Mouse (Mus musculus) lung, embryonic 15.5 days (tissue): ENCODE data around the gene Nsd2. TPM values are rescaled to one million over a fixed set of nuclear protein-coding genes. Genes with fewer than 3 reads are reported as not detected.

Experiments used
- ATAC-seq: fragments of 200-750 bp; cut with Nextera tagmentation; 2 replicates; pipeline ENCODE4 v1.8.0; 2017; ENCODE audit warnings: moderate number of reproducible peaks, borderline replicate concordance; ENCODE audit not compliant: low FRiP score, low TSS enrichment; ENCODE audit errors: extremely low read depth
- H3K27ac ChIP-seq: fragments of 300-500 bp; sonication (generic); 2 replicates; pipeline ENCODE4 v1.5.1; 2015; ENCODE audit warnings: moderate library complexity, mild to moderate bottlenecking, inconsistent platforms
- H3K27me3 ChIP-seq: fragments of 300-500 bp; sonication (generic); 2 replicates; pipeline ENCODE4 v1.6.1; 2015; ENCODE audit warnings: inconsistent platforms
- H3K36me3 ChIP-seq: fragments of 300-500 bp; sonication (generic); 2 replicates; pipeline ENCODE4 v1.6.1; 2015; ENCODE audit warnings: inconsistent platforms
- H3K4me1 ChIP-seq: fragments of 300-500 bp; sonication (generic); 2 replicates; pipeline ENCODE4 v1.6.1; 2015; ENCODE audit warnings: inconsistent platforms
- H3K4me2 ChIP-seq: fragments of 300-500 bp; sonication (generic); 2 replicates; pipeline ENCODE4 v1.6.1; 2015; ENCODE audit warnings: inconsistent platforms, mild to moderate bottlenecking, moderate library complexity
- H3K4me3 ChIP-seq: fragments of 300-500 bp; sonication (generic); 2 replicates; pipeline ENCODE4 v1.5.1; 2015; ENCODE audit warnings: mild to moderate bottlenecking, inconsistent platforms
- H3K9ac ChIP-seq: fragments of 300-500 bp; sonication (generic); 2 replicates; pipeline ENCODE4 v1.6.1; 2015; ENCODE audit warnings: inconsistent platforms
- H3K9me3 ChIP-seq: fragments of 300-500 bp; sonication (generic); 2 replicates; pipeline ENCODE4 v1.6.1; 2016; ENCODE audit warnings: inconsistent platforms
- WGBS: fragments of 180-500 bp; shearing (Covaris S2); methylation state at CpG from one replicate; pipeline ENCODE4 v1.1.7; 2015; 5-methylcytosine and 5-hydroxymethylcytosine counted together
- polyA plus RNA-seq: library from polyadenylated mRNA; unstranded; fragments of >200 nt; fragmentation: Nextera tagmentation; extraction: Ambion mirVana; gene quantifications from 2 replicates; pipeline ENCODE4 v1.2.1, GENCODE M21; 2015

Gene Nsd2
- 51.0 and 55.5 TPM in 2 replicates for polyA plus RNA-seq

DNA sequence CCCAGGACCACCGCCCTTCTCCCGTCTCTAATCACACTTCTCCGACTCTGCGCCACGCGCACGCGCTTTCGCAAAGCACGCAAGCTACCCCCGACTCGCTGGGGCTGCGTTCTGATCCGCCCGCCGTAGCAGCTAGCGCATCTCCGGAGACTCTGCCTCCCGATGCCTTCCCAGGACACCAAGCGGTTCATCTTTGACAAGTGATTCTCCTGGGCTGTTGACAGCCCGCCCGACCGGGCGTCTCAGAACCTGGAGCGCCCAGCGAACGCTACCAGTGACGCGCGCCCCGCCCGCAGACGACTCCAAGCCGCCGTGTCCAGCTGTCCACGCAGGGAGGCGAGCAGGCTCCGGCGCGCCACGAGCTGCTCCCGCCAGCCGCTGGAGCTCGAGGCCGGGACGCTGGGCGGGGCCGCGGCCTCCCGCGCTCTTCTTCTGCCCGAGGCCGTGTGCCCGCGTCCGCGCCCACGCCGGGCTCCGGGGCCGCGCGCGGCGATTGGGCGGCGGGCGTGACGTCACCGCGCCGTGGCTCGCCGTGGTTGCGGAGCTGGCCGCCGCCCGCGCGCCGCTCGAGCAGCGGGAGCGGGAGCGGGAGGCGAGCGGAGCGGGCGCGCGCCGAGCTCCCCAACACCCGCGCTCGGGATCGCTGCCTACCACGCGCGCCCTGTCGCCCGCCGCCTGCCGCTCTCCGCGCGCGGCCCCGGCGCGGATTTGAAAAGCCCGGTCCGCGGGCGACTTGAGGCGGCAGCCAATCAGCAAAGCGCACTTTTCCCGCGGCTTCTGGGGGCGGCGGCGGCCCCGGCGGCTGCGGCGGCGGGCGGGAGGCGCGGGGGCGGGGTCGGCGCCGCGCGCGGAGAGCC lies at the start of gene Nsd2:
Gene Nsd2 (plus strand): TSS at position 850 of the 857 bp plus-strand sequence.
- WGBS = under 1% methylated on average over 95 of the region's 136 CpGs
- H3K27ac ChIP-seq = peak within 1 kb of the TSS; percentile 98
- peak; percentile 89 for ATAC-seq
- H3K9ac ChIP-seq = peak within 1 kb of the TSS; percentile 100
- no peaks in the 10 kb centered on the region for H3K9me3 ChIP-seq
- peak within 1 kb of the TSS; percentile 100 for H3K4me3 ChIP-seq
- H3K4me2 ChIP-seq = peak within 1 kb of the TSS; percentile 81
- H3K27me3 ChIP-seq = no peaks in the 10 kb centered on the region
- no peaks in the 10 kb centered on the region for H3K36me3 ChIP-seq
- H3K4me1 ChIP-seq = peaks cover 38% of the 10 kb centered on the region

DNA sequence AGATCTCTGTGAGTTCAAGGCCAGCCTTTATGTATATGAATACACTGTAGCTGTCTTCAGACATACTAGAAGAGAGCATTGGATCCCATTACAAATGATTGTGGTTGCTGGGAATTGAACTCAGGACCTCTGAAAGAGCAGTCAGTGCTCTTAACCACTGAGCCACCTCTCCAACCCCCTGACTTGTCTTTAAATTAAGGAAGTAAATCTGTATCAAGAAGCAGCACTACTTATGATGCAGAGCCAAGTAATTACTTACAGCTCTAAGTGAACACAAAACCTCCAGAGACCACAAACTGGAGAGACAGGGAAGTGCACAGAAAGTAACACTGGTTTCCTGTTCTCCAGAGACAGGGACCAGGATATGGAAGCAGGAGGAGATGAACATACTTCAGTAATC lies 43.3 kb upstream of the Nsd2 start:
- H3K4me2 ChIP-seq = no peak overlapping the region
- ATAC-seq = no peak
- peaks cover 9% of the 10 kb centered on the region for H3K4me1 ChIP-seq
- H3K9ac ChIP-seq = no peak overlapping the region
- no peaks in the 10 kb centered on the region for H3K9me3 ChIP-seq
- no peak overlapping the region for H3K27ac ChIP-seq
- H3K27me3 ChIP-seq = no peaks in the 10 kb centered on the region
- H3K4me3 ChIP-seq = no peak overlapping the region
- peaks cover 23% of the 10 kb centered on the region for H3K36me3 ChIP-seq

DNA sequence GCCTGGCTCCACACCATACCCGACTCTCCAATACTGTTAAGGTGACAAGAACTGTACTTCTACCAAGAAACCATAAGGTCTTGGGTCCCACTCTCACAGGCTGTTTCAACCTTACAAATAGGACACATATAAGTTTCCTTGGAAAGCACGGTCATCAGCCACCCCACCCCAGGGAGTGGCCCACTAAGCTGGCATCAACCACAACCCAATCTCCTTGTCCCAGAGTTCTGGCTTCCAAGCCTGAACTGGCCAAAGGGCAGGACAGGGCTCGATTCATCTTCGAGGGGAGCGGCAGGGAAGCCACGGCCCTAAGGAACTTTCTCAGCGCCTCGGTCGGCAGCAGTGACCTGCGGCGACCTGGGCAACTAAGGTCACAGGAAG lies 38.6 kb upstream of the Nsd2 start:
- H3K27ac ChIP-seq = peak overlapping the region; percentile 81
- WGBS = 3% methylated on average over 11 of the region's 11 CpGs
- peak overlapping the region; percentile 71 for H3K9ac ChIP-seq
- ATAC-seq = no peak
- H3K4me3 ChIP-seq = peak overlapping the region; percentile 77
- H3K9me3 ChIP-seq = no peaks in the 10 kb centered on the region
- peaks cover 15% of the 10 kb centered on the region for H3K4me1 ChIP-seq
- peaks cover 10% of the 10 kb centered on the region for H3K36me3 ChIP-seq
- peak overlapping the region; percentile 76 for H3K4me2 ChIP-seq
- no peaks in the 10 kb centered on the region for H3K27me3 ChIP-seq

GRCm38 (mm10) chr5:33782345-33782998 lies 38.1 kb upstream of the Nsd2 start, which contains the start of gene Letm1:
TSS of gene Letm1 (minus strand) at chr5:33782817.
- WGBS = 0% methylated on average over 55 of the region's 65 CpGs
- Histone ChIP-seq H3K27ac (peak within 1 kb of the TSS; percentile 81), H3K4me3 (peak within 1 kb of the TSS; percentile 77), H3K27me3 (no peaks in the 10 kb centered on the region), H3K36me3 (peaks cover 5% of the 10 kb centered on the region), H3K9me3 (no peaks in the 10 kb centered on the region), H3K4me2 (peak within 1 kb of the TSS; percentile 76), H3K9ac (peak within 1 kb of the TSS; percentile 71), H3K4me1 (peaks cover 15% of the 10 kb centered on the region)
- peak; percentile 100 for ATAC-seq

DNA sequence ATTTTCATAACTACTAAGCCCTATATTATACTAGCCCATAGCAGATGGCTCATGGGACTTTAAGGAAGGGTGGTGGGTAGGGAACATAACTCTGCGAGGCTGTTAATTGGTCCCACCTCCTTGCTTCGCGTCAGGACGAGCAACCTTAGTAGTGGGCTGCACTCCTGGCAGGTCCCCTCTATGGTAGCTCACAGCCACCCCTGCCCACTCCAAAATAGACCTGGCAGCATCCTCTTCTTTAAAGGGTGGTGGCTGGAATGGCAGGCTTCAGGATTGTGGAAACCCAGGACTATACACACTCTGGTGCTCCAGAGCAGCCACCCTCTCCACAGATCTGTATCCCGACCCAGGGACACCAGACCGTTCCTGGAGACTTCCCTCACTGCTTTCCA lies 37.5 kb upstream of the Nsd2 start:
- peak overlapping the region; percentile 77 for H3K4me3 ChIP-seq
- no peaks in the 10 kb centered on the region for H3K36me3 ChIP-seq
- H3K4me2 ChIP-seq = peak overlapping the region; percentile 76
- H3K27ac ChIP-seq = peak overlapping the region; percentile 11; the same call in 1 of the 2 replicates
- H3K9ac ChIP-seq = peak overlapping the region; percentile 71
- 5% methylated on average over 6 of the region's 6 CpGs for WGBS
- no peaks in the 10 kb centered on the region for H3K27me3 ChIP-seq
- no peaks in the 10 kb centered on the region for H3K9me3 ChIP-seq
- H3K4me1 ChIP-seq = peaks cover 15% of the 10 kb centered on the region
- peak; percentile 68; the same call in 1 of the 2 replicates for ATAC-seq

DNA sequence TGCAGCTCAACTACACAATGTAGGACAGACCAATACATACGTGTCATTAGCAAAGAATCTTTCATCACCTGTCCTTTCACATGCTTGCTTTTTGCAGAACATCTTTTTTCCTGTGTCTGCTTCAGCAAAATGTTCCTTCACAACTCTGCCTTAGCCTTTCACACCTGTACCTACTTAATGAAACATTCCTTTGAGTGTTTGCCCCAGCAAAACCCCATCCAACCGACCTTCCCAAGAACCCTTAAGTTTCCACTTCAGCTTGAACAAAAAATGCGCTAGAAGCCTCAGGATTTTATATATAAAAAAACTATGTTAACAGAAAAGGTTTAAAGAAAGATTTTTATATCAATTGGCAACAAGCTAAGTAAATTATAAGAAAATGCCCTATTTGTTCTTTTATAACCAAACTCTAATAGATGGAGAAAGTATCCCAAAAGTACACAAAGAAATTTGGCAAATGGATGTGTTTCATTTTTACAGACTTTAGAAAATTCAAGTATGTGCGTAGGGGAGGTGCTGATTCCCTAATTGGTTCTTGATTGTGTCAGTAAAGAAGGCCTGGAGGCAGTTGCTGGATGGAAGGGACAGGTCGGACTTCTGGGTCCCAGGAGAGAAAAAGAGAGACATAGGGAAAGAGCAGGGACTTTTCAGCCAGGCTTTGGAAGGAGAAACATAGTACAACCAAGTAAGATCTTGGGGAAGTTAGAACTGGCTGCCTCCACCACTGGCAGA lies 28.4 kb upstream of the Nsd2 start:
- H3K9me3 ChIP-seq = no peaks in the 10 kb centered on the region
- H3K4me2 ChIP-seq = no peak overlapping the region
- peak overlapping the region; percentile 82 for H3K27ac ChIP-seq
- H3K9ac ChIP-seq = no peak overlapping the region
- no peak overlapping the region for H3K4me3 ChIP-seq
- H3K27me3 ChIP-seq = no peaks in the 10 kb centered on the region
- H3K36me3 ChIP-seq = no peaks in the 10 kb centered on the region
- no peak; the same call in 1 of the 2 replicates for ATAC-seq
- 48% methylated on average over 5 of the region's 5 CpGs for WGBS
- 0 out of 2 replicates have a peak, but pooled peaks cover 5% of the 10 kb centered on the region for H3K4me1 ChIP-seq

DNA sequence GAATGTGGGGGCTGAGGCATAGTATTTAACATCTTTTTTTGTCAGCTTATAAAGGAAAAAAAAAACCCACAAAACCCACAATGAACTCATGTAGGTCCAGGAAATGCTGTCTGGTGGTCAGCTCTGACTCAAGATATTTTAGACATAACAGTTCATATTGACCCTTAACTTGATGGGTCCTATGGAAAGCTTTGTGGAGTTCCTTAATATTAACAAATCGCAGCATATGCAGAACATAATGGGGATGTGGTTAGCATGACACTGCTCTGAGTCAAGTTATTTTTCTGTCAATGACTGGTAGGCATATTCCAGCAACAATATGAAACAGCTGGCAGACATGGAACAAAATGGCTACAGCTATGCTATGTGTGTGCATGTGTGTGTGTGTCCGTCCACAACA lies 17.2 kb upstream of the Nsd2 start:
- 68% methylated on average over 2 of the region's 2 CpGs for WGBS
- no peak overlapping the region for H3K9ac ChIP-seq
- H3K27me3 ChIP-seq = no peaks in the 10 kb centered on the region
- H3K36me3 ChIP-seq = no peaks in the 10 kb centered on the region
- H3K4me2 ChIP-seq = no peak overlapping the region
- H3K27ac ChIP-seq = no peak overlapping the region
- no peaks in the 10 kb centered on the region for H3K4me1 ChIP-seq
- no peak for ATAC-seq
- no peak overlapping the region for H3K4me3 ChIP-seq
- peaks cover 2% of the 10 kb centered on the region; the same call in 1 of the 2 replicates for H3K9me3 ChIP-seq

GRCm38 (mm10) chr5:33811519-33811918 lies 9.0 kb upstream of the Nsd2 start:
- no peak overlapping the region for H3K4me2 ChIP-seq
- no peaks in the 10 kb centered on the region for H3K27me3 ChIP-seq
- no peak for ATAC-seq
- H3K4me1 ChIP-seq = 0 out of 2 replicates have a peak, but pooled peaks cover 3% of the 10 kb centered on the region
- no peak overlapping the region for H3K27ac ChIP-seq
- no peak overlapping the region for H3K9ac ChIP-seq
- WGBS = 84% methylated on average over 4 of the region's 4 CpGs
- H3K9me3 ChIP-seq = no peaks in the 10 kb centered on the region
- H3K4me3 ChIP-seq = no peak overlapping the region
- H3K36me3 ChIP-seq = no peaks in the 10 kb centered on the region

DNA sequence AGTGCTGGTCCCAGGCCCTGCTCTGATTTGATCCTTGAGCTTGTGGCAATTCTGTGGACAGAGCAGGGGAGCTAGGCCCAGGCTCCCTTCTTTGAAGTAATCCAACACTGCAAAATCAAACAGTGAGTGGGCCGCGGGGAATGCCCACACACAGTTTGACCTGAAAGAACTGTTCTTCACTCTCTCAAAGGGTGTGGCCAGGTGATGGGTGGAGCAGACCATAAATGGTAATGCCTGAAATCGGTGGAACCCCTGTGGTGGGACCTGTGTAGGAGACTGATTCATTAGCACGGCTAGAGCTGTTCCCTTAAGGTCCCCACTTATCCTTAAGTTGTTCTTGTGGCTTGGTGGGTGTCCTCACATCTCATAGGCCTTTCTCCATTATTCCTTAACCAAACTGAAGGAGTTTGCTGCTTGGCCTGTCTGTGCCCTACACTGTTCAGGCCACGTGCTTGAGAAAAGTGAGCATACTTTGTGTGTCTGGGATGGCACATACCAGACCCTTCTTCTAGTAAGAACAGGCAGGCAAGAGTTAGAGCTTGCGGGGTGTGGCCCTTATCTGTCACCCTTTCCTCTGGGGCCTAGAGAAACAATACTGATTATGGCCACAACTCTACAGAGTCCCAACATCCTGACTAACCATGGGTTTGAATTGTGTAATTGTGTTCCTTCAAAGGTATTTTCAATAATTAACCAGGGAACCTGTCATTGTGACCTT lies 4.4 kb upstream of the Nsd2 start:
- WGBS = 59% methylated on average over 6 of the region's 6 CpGs
- Histone ChIP-seq H3K4me3 (no peak overlapping the region), H3K4me1 (peaks cover 21% of the 10 kb centered on the region), H3K4me2 (no peak overlapping the region), H3K9ac (no peak overlapping the region), H3K27me3 (no peaks in the 10 kb centered on the region), H3K36me3 (no peaks in the 10 kb centered on the region), H3K9me3 (no peaks in the 10 kb centered on the region), H3K27ac (no peak overlapping the region)
- no peak for ATAC-seq

DNA sequence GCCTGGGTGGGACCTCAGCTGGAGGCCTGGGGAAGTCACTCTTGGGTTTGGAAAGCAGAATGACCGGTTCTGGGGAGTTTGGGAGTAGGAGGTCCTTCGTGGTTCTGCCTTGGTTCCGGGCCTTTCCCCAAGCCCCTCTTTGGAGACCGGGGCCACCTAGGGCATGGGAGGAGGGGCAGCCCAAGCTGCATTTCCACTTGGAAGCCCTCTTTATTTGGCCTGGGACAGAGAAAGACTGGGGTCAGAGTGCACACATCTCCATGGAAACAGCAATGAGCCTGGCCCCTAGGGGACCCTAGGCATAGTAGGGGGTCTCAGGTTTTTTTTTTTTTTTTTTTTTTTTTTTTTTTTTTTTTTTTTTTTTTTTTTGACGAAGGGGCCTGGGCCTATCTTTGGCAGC lies 2.4 kb upstream of the Nsd2 start:
- no peaks in the 10 kb centered on the region for H3K27me3 ChIP-seq
- no peaks in the 10 kb centered on the region for H3K36me3 ChIP-seq
- H3K4me2 ChIP-seq = no peak overlapping the region
- no peak overlapping the region for H3K4me3 ChIP-seq
- WGBS = 20% methylated on average over 5 of the region's 5 CpGs
- no peak overlapping the region for H3K27ac ChIP-seq
- no peaks in the 10 kb centered on the region for H3K9me3 ChIP-seq
- H3K4me1 ChIP-seq = peaks cover 32% of the 10 kb centered on the region
- no peak overlapping the region for H3K9ac ChIP-seq
- no peak for ATAC-seq
